Mouse (Mus musculus): ENCODE measurements around the gene Fam102a. TPM values are rescaled to one million over a fixed set of nuclear protein-coding genes. Genes with fewer than 3 reads are reported as not detected.

Gene Fam102a
- polyA plus RNA-seq, 1 experiment from 2014 or later = 4.8 TPM

DNA sequence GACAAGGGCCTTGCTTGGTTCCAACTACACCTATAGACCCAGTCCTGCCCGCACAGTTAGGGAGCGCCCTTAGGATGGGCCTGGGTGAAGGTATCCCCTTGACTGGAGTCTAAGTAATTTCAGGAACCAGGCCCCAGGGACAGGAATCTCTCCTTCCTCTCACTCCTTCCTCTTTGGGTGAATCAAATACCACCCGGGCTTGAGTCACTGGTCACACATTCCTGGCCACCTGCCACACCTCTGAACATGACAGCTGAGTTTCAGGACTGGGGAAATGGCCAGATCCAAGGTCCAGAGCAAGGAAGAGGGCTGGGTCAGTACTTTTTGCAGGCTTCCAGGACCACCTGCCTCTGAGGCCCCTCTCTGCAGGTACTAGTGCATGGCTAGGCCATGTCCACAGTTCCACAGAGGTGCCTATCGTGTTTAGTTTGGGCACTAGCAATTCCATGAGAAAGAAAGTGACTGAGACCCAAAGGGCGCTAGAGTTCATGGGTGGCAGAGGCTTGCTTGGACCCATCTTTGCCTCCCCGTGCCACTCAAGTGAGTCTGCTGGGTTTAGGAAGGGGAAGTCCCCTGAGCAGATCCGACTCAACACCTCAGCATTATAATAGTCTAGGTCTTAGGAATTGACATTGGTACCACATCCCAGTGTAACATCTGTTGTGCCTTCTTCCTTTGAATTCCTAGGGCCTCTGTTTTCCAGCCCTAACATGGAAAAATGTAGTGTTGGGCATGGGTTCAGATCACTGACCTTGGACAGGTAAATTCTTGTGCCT, 13.0 kb downstream of the Fam102a start:
- ATAC-seq (replicated peaks; ENCODE audit: insufficient number of reproducible peaks, insufficient read depth, low FRiP score, low read depth) = no peak

DNA sequence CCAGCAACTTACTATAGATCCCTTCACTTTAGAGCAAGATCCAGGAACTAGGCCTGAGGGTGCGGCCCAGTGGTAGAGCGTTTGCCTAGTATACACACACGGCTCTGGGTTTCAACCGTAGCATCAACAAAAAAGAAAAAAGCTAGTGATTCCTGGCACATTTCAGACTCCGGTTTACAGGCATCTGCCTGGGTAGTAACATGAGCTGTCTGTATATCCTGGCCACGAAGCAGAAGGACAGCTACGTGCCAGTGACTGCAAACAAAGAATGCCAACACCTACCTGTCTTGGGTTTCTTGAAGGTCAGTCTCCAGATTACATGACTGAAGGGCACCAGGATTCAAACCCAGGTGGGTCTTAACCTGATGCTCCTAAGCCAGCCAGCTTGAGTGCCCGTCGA, 14.0 kb downstream of the Fam102a start:
- no peak for ATAC-seq (replicated peaks; ENCODE audit: insufficient number of reproducible peaks, insufficient read depth, low FRiP score, low read depth)
- Histone ChIP-seq H3K9ac (no peak overlapping the region), H3K36me3 (no peaks in the 10 kb centered on the region), H3K9me3 (replicated peaks) (no peaks in the 10 kb centered on the region), H3K4me3 (no peak overlapping the region), H3K27me3 (no peaks in the 10 kb centered on the region), H3K4me2 (no peak overlapping the region), H3K27ac (no peak overlapping the region), H3K4me1 (replicated peaks) (peaks cover 38% of the 10 kb centered on the region)
- 74% methylated on average over 9 of the region's 9 CpGs for WGBS

More for the DNA sequence above, 13.0 kb downstream of the Fam102a start:
- no peaks in the 10 kb centered on the region for H3K27me3 ChIP-seq
- no peak overlapping the region for H3K4me2 ChIP-seq
- no peaks in the 10 kb centered on the region for H3K36me3 ChIP-seq
- 82% methylated on average over 7 of the region's 7 CpGs for WGBS
- H3K4me1 ChIP-seq (replicated peaks) = peaks cover 38% of the 10 kb centered on the region
- H3K9ac ChIP-seq = no peak overlapping the region
- H3K27ac ChIP-seq = no peak overlapping the region
- no peaks in the 10 kb centered on the region for H3K9me3 ChIP-seq (replicated peaks)
- H3K4me3 ChIP-seq = no peak overlapping the region

DNA sequence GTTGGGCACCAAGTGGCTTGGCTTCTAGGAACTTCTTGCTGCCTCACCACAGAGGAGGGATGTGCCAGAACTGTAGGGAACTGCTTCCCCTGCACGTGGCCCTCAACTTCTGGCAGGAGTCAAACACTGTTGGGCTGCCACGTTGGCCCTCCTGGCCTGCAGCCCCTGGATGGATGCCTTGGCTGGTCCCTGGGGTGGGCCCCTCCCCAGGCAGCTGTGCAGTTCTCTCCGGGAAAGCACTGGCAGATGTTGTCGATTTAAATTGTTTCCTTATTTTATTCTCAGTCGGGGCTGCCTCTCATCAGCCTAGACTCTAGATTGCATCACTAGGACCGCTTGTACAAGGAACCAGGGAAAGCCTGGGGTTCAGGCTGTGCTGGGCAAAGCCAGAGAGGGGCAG, 14.6 kb downstream of the Fam102a start:
- peak; percentile 61; the same call in 1 of the 2 replicates for ATAC-seq (replicated peaks; ENCODE audit: insufficient number of reproducible peaks, insufficient read depth, low FRiP score, low read depth)
- Histone ChIP-seq H3K27ac (no peak overlapping the region), H3K9ac (no peak overlapping the region)

DNA sequence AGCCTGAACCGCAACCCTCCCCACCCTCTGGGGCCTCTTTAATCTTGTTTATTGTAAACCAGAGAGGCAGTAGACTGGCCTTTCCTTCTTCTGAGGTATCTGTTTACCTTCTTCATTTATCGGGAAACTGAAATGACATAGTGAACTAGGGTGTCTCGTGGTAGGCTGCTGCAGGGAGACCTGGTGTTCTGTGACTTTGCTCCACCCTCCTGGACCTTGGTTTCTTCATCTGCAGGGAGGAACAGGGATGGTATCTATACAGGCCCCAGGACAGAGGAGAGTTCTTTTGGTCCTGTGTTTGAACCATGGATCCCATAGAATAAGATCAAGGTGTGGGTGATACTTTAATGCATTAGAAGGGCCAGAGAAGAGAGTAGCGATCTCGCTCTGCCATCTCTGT, 16.1 kb downstream of the Fam102a start:
- no peak for ATAC-seq (replicated peaks; ENCODE audit: insufficient number of reproducible peaks, insufficient read depth, low FRiP score, low read depth)
- H3K4me1 ChIP-seq (replicated peaks) = peaks cover 48% of the 10 kb centered on the region
- no peaks in the 10 kb centered on the region for H3K27me3 ChIP-seq
- no peaks in the 10 kb centered on the region for H3K36me3 ChIP-seq
- no peak overlapping the region for H3K4me3 ChIP-seq
- H3K4me2 ChIP-seq = no peak overlapping the region
- no peak overlapping the region for H3K27ac ChIP-seq
- H3K9ac ChIP-seq = no peak overlapping the region
- WGBS = 78% methylated on average over 5 of the region's 5 CpGs
- no peaks in the 10 kb centered on the region for H3K9me3 ChIP-seq (replicated peaks)

More for the DNA sequence above, 14.6 kb downstream of the Fam102a start:
- no peaks in the 10 kb centered on the region for H3K9me3 ChIP-seq (replicated peaks)
- 39% methylated on average over 6 of the region's 6 CpGs for WGBS
- H3K4me2 ChIP-seq = no peak overlapping the region
- no peaks in the 10 kb centered on the region for H3K36me3 ChIP-seq
- H3K27me3 ChIP-seq = no peaks in the 10 kb centered on the region
- no peak overlapping the region for H3K4me3 ChIP-seq
- H3K4me1 ChIP-seq (replicated peaks) = peaks cover 38% of the 10 kb centered on the region

DNA sequence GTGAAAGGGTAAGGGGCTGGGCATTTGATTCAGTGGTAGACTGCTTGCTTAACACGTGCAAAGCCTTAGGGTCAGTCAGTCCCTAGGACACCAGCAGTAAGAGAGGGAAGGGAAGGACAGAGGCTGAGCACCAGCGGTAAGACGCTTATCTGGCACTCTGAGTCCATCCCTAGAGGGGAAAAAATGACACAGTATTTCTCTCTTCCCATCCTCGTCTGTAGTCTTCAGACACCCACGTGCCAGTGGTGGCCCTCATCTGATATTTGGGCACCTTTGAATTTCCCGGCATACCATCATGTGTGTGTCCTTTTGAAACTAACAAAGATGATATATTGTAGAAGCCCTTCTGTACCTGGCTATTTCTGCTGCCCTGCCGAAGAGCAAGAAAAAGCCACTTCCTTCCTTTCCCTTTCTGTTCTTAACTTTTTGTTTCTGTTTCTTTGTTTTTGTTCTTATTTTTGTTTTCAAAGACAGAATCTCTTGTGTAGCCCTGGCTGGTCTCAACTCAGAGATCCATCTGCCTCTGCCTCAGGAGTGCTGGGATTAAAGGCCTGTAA, 18.5 kb downstream of the Fam102a start:
- Histone ChIP-seq H3K36me3 (no peaks in the 10 kb centered on the region), H3K27me3 (no peaks in the 10 kb centered on the region), H3K9me3 (replicated peaks) (no peaks in the 10 kb centered on the region), H3K4me2 (no peak overlapping the region), H3K27ac (no peak overlapping the region), H3K9ac (no peak overlapping the region), H3K4me1 (replicated peaks) (peaks cover 31% of the 10 kb centered on the region), H3K4me3 (no peak overlapping the region)
- ATAC-seq (replicated peaks; ENCODE audit: insufficient number of reproducible peaks, insufficient read depth, low FRiP score, low read depth) = no peak
- WGBS = 58% methylated on average over 7 of the region's 7 CpGs

DNA sequence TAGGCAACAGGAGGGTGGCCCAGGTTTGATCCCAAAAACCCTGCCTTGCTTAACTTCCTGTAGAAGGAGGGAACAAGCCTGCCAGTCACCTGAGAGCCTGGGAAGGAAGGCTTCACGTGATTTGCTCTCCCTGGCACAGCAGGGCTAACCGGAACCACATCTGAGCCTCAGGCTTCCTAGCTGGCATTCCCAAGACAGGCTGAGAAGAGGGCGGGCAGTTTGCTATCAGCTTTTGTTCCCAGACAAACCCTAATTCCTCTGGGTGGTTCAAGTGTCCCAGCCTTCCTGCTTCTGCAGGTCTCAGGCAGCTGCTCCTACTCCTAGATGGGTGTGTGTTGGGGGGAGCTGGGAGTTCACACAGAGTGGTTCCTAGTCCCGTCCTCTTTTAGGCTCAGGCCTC, 20.4 kb downstream of the Fam102a start:
- no peak for ATAC-seq (replicated peaks; ENCODE audit: insufficient number of reproducible peaks, insufficient read depth, low FRiP score, low read depth)
- no peak overlapping the region for H3K4me3 ChIP-seq
- no peak overlapping the region for H3K9ac ChIP-seq
- 0 out of 2 replicates have a peak, but pooled peaks cover 6% of the 10 kb centered on the region for H3K36me3 ChIP-seq
- 38% methylated on average over 4 of the region's 4 CpGs for WGBS
- H3K9me3 ChIP-seq (replicated peaks) = no peaks in the 10 kb centered on the region
- no peaks in the 10 kb centered on the region for H3K27me3 ChIP-seq
- H3K4me1 ChIP-seq (replicated peaks) = peaks cover 15% of the 10 kb centered on the region
- 0 out of 2 replicates have a peak overlapping the region, but pooled peaks have one; percentile 3 for H3K27ac ChIP-seq
- no peak overlapping the region for H3K4me2 ChIP-seq

DNA sequence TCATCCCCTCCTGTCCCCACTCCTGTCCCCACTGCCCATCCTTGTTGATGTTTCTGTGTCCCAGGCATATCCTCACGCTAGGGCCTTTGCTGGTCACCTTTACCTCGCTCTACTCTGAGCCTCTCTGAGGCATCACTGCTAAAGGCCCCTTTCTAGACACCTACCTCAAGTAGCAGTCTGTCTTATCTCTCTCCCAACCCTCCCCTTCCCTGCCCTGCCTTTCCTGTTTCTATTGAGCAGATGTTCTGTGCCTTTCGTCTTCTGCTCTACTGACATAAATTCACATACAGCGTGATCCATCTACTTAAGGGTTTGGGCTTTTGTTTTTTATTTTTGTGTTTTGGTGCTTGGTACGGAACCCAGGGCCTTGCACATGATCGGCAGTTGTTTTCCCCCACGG, 20.9 kb downstream of the Fam102a start:
- Histone ChIP-seq H3K4me3 (no peak overlapping the region), H3K27me3 (no peaks in the 10 kb centered on the region), H3K27ac (no peak overlapping the region), H3K36me3 (0 out of 2 replicates have a peak, but pooled peaks cover 6% of the 10 kb centered on the region), H3K9me3 (replicated peaks) (no peaks in the 10 kb centered on the region), H3K9ac (no peak overlapping the region), H3K4me1 (replicated peaks) (peaks cover 11% of the 10 kb centered on the region), H3K4me2 (no peak overlapping the region)
- WGBS = 74% methylated on average over 7 of the region's 7 CpGs
- no peak for ATAC-seq (replicated peaks; ENCODE audit: insufficient number of reproducible peaks, insufficient read depth, low FRiP score, low read depth)

DNA sequence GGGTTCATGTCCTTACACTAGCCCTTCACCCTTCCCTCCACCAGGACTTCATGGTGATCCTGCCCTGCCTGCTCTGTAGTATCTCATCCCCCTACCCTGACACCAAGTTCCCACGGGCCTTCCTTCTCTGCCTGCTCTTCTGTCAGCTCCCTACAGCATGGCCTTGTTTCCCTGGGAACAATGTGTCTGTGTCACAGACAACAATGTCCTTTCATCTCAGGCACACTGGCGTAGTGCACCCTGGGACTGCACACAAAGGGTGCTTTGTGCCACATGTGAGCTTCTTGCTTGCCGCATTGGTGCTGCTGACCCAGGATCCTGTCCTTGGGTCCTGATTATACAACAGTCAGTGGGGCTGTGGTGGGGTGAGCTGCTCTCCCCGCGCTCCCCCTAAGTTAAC, 24.4 kb downstream of the Fam102a start:
- ATAC-seq (replicated peaks; ENCODE audit: insufficient number of reproducible peaks, insufficient read depth, low FRiP score, low read depth) = no peak; the same call in 1 of the 2 replicates
- H3K4me2 ChIP-seq = no peak overlapping the region
- H3K36me3 ChIP-seq = peaks cover 18% of the 10 kb centered on the region; the same call in 1 of the 2 replicates
- H3K4me3 ChIP-seq = no peak overlapping the region
- no peaks in the 10 kb centered on the region for H3K27me3 ChIP-seq
- peaks cover 11% of the 10 kb centered on the region for H3K4me1 ChIP-seq (replicated peaks)
- no peak overlapping the region for H3K27ac ChIP-seq
- no peak overlapping the region for H3K9ac ChIP-seq
- H3K9me3 ChIP-seq (replicated peaks) = no peaks in the 10 kb centered on the region
- WGBS = 51% methylated on average over 5 of the region's 5 CpGs

DNA sequence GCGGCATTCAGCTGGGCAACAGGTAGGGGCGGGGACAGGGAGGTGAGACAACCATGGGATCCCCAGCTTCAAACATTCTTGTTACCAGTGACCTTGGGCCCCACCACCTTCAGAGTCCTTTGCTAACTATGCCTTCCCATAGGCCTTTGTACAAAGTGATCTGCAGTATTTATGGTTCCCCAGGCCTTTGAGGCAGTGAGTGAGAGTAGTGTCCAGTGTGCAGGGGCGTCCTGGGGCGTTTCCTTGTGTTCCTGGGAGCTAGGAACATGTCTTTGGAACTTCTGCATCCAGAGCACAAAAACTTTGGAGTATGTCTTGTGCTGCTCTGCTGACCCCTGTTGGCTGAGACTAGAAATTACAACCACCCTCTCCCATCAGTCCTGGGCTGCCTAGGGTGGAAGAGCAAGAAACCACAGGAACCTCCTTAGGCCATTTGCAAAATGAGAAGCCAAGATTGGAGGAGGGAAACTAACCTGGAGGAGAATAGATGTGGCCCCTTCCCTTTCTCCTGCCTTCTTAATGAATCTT, 31.5 kb downstream of the Fam102a start:
- peaks cover 29% of the 10 kb centered on the region; the same call in 1 of the 2 replicates for H3K36me3 ChIP-seq
- ATAC-seq (replicated peaks; ENCODE audit: insufficient number of reproducible peaks, insufficient read depth, low FRiP score, low read depth) = no peak

DNA sequence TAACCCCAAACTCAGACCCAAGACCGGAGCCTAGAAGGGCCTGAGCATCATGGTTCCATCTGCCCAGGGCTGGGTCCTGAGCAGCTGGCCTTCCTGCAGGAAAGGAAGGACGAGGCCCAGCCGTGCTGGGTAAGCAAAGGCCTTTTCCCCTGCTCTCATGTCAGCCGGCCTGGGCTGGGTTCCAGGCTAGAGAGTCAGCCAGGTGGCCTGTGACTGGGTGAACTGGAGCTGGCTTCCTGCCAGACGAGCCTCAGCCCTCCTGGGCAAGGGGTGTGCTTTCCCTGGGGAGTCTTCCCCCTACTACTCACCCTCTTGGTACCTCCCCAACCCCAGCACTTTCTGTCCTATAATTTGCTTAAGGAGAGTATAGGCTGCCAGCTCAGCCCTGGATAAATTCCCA, 33.0 kb downstream of the Fam102a start:
- ATAC-seq (replicated peaks; ENCODE audit: insufficient number of reproducible peaks, insufficient read depth, low FRiP score, low read depth) = no peak
- H3K9ac ChIP-seq = peak overlapping the region; percentile 18; the same call in 1 of the 2 replicates
- H3K9me3 ChIP-seq (replicated peaks) = no peaks in the 10 kb centered on the region
- H3K27me3 ChIP-seq = no peaks in the 10 kb centered on the region
- peaks cover 31% of the 10 kb centered on the region for H3K4me1 ChIP-seq (replicated peaks)
- H3K27ac ChIP-seq = no peak overlapping the region
- WGBS = 66% methylated on average over 5 of the region's 5 CpGs
- peaks cover 31% of the 10 kb centered on the region; the same call in 1 of the 2 replicates for H3K36me3 ChIP-seq
- no peak overlapping the region for H3K4me2 ChIP-seq
- no peak overlapping the region for H3K4me3 ChIP-seq

More for the DNA sequence above, 31.5 kb downstream of the Fam102a start:
- Histone ChIP-seq H3K9ac (no peak overlapping the region), H3K9me3 (replicated peaks) (no peaks in the 10 kb centered on the region), H3K4me1 (replicated peaks) (peaks cover 24% of the 10 kb centered on the region), H3K4me2 (no peak overlapping the region), H3K27ac (no peak overlapping the region), H3K27me3 (no peaks in the 10 kb centered on the region), H3K4me3 (no peak overlapping the region)
- WGBS = 30% methylated on average over 4 of the region's 4 CpGs

DNA sequence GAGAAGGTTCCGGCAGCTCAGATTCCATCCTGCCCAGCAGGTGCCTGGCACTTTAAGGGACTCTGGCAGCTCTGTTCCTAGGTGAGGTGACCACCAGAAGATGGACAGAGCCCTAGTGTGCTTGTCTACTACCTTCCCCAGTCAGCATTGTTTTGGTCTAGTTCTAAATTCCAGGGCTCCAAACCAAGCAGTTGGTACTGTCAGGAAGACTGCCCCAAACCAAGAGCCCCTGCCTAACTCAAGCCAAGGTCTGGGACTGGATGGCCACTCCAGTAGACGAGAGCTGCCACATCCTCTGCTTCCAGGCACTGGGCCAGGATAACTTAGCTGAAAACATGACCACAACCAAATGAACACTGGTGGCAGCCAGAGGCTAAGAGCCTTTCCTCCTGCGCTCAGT, 33.8 kb downstream of the Fam102a start:
- Histone ChIP-seq H3K9ac (no peak overlapping the region), H3K9me3 (replicated peaks) (no peaks in the 10 kb centered on the region), H3K4me3 (no peak overlapping the region), H3K27me3 (no peaks in the 10 kb centered on the region), H3K4me2 (no peak overlapping the region), H3K36me3 (peaks cover 27% of the 10 kb centered on the region; the same call in 1 of the 2 replicates), H3K27ac (peak overlapping the region; percentile 15; the same call in 1 of the 2 replicates), H3K4me1 (replicated peaks) (peaks cover 31% of the 10 kb centered on the region)
- WGBS = 72% methylated on average over 3 of the region's 3 CpGs
- ATAC-seq (replicated peaks; ENCODE audit: insufficient number of reproducible peaks, insufficient read depth, low FRiP score, low read depth) = no peak
